Mouse (Mus musculus): ENCODE measurements around the gene Eif3k. TPM values are rescaled to one million over a fixed set of nuclear protein-coding genes. Genes with fewer than 3 reads are reported as not detected.

Eif3k gene
- total and polyA plus RNA-seq, 3 experiments: 545 to 671 TPM; not detected in 1

DNA sequence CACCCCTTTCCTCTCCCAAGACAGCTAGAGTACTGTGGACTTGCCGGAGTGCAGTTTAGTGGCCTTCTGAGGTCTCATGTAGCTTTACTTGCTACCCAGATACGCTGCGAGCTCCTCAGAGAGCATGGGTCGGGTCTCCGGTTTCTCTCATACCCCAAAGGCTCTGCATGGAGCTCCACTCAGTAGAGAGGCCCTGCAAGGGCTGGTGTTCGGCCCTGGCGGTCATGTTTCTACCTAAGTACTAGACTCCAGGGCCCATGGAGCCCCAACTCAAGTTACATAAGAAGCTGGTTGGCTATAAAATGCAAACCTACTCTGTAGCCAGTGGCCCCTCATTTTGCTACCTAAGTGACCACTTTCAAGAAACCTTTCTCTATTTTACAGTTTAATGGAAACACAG is 32.9 kb downstream of the Eif3k start:
- Histone ChIP-seq H3K4me3 (ENCODE audit: control insufficient read depth in 1 of 2, insufficient read depth in 1 of 2, low read depth in 2 of 2, low read length in 2 of 2) (no peak overlapping the region), H3K27me3 (ENCODE audit: control insufficient read depth in 1 of 2, insufficient read depth in 2 of 2, low read length in 2 of 2) (no peaks in the 10 kb centered on the region), H3K27ac (ENCODE audit: control insufficient read depth, low read depth, low read length) (no peak overlapping the region), H3K9me3 (replicated peaks; ENCODE audit: insufficient read depth, low read length) (no peaks in the 10 kb centered on the region), H3K4me1 (ENCODE audit: control insufficient read depth in 1 of 2, insufficient read depth in 2 of 2, low read length in 2 of 2) (peaks cover 9 to 19% of the 10 kb centered on the region in 2 experiments), H3K36me3 (ENCODE audit: control insufficient read depth in 1 of 2, insufficient read depth in 2 of 2, low read length in 2 of 2) (peaks cover 10 to 33% of the 10 kb centered on the region in 2 experiments), H3K79me2 (ENCODE audit: control insufficient read depth, insufficient read depth, low read length, poor library complexity) (peaks cover 63% of the 10 kb centered on the region), H3K9ac (ENCODE audit: control insufficient read depth, low read depth, low read length, poor library complexity, severe bottlenecking) (no peak overlapping the region)
- no peak for TF ChIP-seq MAFK (IDR thresholded peaks at IDR 0.05; ENCODE audit: borderline replicate concordance, low read depth, low read length)
- TF ChIP-seq USF2 (IDR thresholded peaks at IDR 0.05; ENCODE audit: borderline replicate concordance in 1 of 2, insufficient read depth in 1 of 2, low read depth in 1 of 2, low read length in 2 of 2): no peak
- no peak for TF ChIP-seq HCFC1 (IDR thresholded peaks at IDR 0.05; ENCODE audit: low read depth, low read length)
- TF ChIP-seq MAX (IDR thresholded peaks at IDR 0.05; ENCODE audit: low read length): no peak
- TF ChIP-seq MAZ (IDR thresholded peaks at IDR 0.05; ENCODE audit: low read depth, low read length): no peak
- no peak for TF ChIP-seq GATA1 (IDR thresholded peaks at IDR 0.05; ENCODE audit: low read depth, low read length)
- TF ChIP-seq TBP (IDR thresholded peaks at IDR 0.05; ENCODE audit: low read depth, low read length): no peak
- no peak for TF ChIP-seq ZKSCAN1 (IDR thresholded peaks at IDR 0.05; ENCODE audit: low read depth, low read length)
- TF ChIP-seq MYC (IDR thresholded peaks at IDR 0.05; ENCODE audit: low read depth, low read length): no peak
- TF ChIP-seq GABPA (IDR thresholded peaks at IDR 0.05; ENCODE audit: low read depth, low read length): no peak
- no peak for TF ChIP-seq RAD21 (IDR thresholded peaks at IDR 0.05; ENCODE audit: low read depth, low read length)
- TF ChIP-seq CHD2 (IDR thresholded peaks at IDR 0.05; ENCODE audit: low read length): no peak
- no peak for TF ChIP-seq CHD1 (IDR thresholded peaks at IDR 0.05; ENCODE audit: low read depth, low read length)
- TF ChIP-seq BHLHE40 (IDR thresholded peaks at IDR 0.05; ENCODE audit: borderline replicate concordance, low read depth, low read length): no peak
- no peak for TF ChIP-seq SMC3 (IDR thresholded peaks at IDR 0.05; ENCODE audit: low read depth, low read length)
- no peak for TF ChIP-seq ZNF384 (IDR thresholded peaks at IDR 0.05; ENCODE audit: low read depth, low read length)
- no peak for DNase-seq (ENCODE audit: low read depth, low spot score)

DNA sequence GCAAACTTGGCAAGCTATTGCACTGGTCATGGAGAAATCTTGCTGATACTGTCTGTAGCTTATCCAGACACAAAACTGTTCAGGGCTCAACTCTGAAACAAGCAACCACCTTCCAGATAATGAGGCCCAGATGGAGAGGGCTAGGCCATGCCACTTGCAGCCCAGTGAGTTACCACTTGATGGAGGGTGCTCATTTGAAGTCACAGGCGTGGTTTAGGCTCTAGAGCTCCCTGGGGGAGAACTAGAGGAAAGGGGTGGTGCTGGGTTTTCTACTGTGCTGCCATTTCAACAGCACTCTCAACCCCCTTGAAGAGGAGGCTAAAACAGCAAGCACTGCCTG is 35.4 kb downstream of the Eif3k start:
- no peak overlapping the region for H3K27ac ChIP-seq (ENCODE audit: control insufficient read depth, low read depth, low read length)
- peaks cover 10 to 14% of the 10 kb centered on the region in 2 experiments for H3K36me3 ChIP-seq (ENCODE audit: control insufficient read depth in 1 of 2, insufficient read depth in 2 of 2, low read length in 2 of 2)
- DNase-seq (ENCODE audit: low read depth, low spot score): no peak

More for the DNA sequence above, 35.4 kb downstream of the Eif3k start:
- H3K9ac ChIP-seq (ENCODE audit: control insufficient read depth, low read depth, low read length, poor library complexity, severe bottlenecking): no peak overlapping the region
- H3K27me3 ChIP-seq (ENCODE audit: control insufficient read depth in 1 of 2, insufficient read depth in 2 of 2, low read length in 2 of 2): no peaks in the 10 kb centered on the region
- peaks cover 61% of the 10 kb centered on the region for H3K79me2 ChIP-seq (ENCODE audit: control insufficient read depth, insufficient read depth, low read length, poor library complexity)
- no peak overlapping the region for H3K4me3 ChIP-seq (ENCODE audit: control insufficient read depth in 1 of 2, insufficient read depth in 1 of 2, low read depth in 2 of 2, low read length in 2 of 2)
- peaks cover 4% of the 10 kb centered on the region in 2 experiments; a peak in 2 of 4 replicates for H3K4me1 ChIP-seq (ENCODE audit: control insufficient read depth in 1 of 2, insufficient read depth in 2 of 2, low read length in 2 of 2)
- TF ChIP-seq USF1 (IDR thresholded peaks at IDR 0.05; ENCODE audit: low read depth, low read length): no peak
- no peak for TF ChIP-seq ZKSCAN1 (IDR thresholded peaks at IDR 0.05; ENCODE audit: low read depth, low read length)
- no peak for TF ChIP-seq RAD21 (IDR thresholded peaks at IDR 0.05; ENCODE audit: low read depth, low read length)
- no peak for TF ChIP-seq SIN3A (IDR thresholded peaks at IDR 0.05; ENCODE audit: low read length)
- TF ChIP-seq GABPA (IDR thresholded peaks at IDR 0.05; ENCODE audit: low read depth, low read length): no peak
- no peak for TF ChIP-seq MAFK (IDR thresholded peaks at IDR 0.05; ENCODE audit: borderline replicate concordance, low read depth, low read length)
- no peak for TF ChIP-seq NRF1 (IDR thresholded peaks at IDR 0.05; ENCODE audit: insufficient read depth, low read depth, low read length, poor library complexity, severe bottlenecking)
- TF ChIP-seq MYC (IDR thresholded peaks at IDR 0.05; ENCODE audit: low read depth, low read length): no peak
- no peak for TF ChIP-seq CHD2 (IDR thresholded peaks at IDR 0.05; ENCODE audit: low read length)
- TF ChIP-seq CHD1 (IDR thresholded peaks at IDR 0.05; ENCODE audit: low read depth, low read length): no peak
- no peaks in the 10 kb centered on the region for H3K9me3 ChIP-seq (replicated peaks; ENCODE audit: insufficient read depth, low read length)

Data from MEL (cell line).